Mouse (Mus musculus) cerebellum, adult 18-20 months (tissue): ENCODE results near the gene Nhlh2.
A peak's percentile ranks its signal among the peaks of the same experiment; 100 is the strongest.

Experiments
- DNase-seq, 2 experiments: peaks; one replicate each; pipeline ENCODE4 v3.0.0; 2021

Gene Nhlh2

GRCm38 (mm10) chr3:102025659-102026058 is 15.8 kb downstream of the Nhlh2 start:
- no peak for DNase-seq

- DNase-seq = no peak
Observed at GRCm38 (mm10) chr3:102027880-102028279, 18.0 kb downstream of the Nhlh2 start.

- DNase-seq = no peak
Observed at GRCm38 (mm10) chr3:102037806-102038205, 27.9 kb downstream of the Nhlh2 start.

GRCm38 (mm10) chr3:102038608-102039007 is 28.7 kb downstream of the Nhlh2 start:
- DNase-seq = no peak

- no peak for DNase-seq
Observed at GRCm38 (mm10) chr3:102041632-102042031, 31.8 kb downstream of the Nhlh2 start.

GRCm38 (mm10) chr3:102045071-102045470 is 35.2 kb downstream of the Nhlh2 start:
- peak; percentile 53 to 60 for DNase-seq

GRCm38 (mm10) chr3:102047532-102047931 is 37.7 kb downstream of the Nhlh2 start:
- no peak for DNase-seq

GRCm38 (mm10) chr3:102049207-102050104 is 39.6 kb downstream of the Nhlh2 start:
- DNase-seq = no peak

GRCm38 (mm10) chr3:102052036-102052435 is 42.2 kb downstream of the Nhlh2 start:
- DNase-seq = no peak

- DNase-seq = no peak
Observed at GRCm38 (mm10) chr3:102053293-102053692, 43.4 kb downstream of the Nhlh2 start.

GRCm38 (mm10) chr3:102055878-102056277 is 46.0 kb downstream of the Nhlh2 start:
- DNase-seq = no peak

GRCm38 (mm10) chr3:102060065-102060464 is 50.2 kb downstream of the Nhlh2 start:
- no peak for DNase-seq

- peak; percentile 74 for DNase-seq
Observed at GRCm38 (mm10) chr3:102061923-102062670, 52.2 kb downstream of the Nhlh2 start.

GRCm38 (mm10) chr3:102062671-102063010 is 52.8 kb downstream of the Nhlh2 start:
- DNase-seq = no peak

GRCm38 (mm10) chr3:102063273-102064120 is 53.6 kb downstream of the Nhlh2 start:
- no peak for DNase-seq

- DNase-seq = no peak
Observed at GRCm38 (mm10) chr3:102064566-102064965, 54.7 kb downstream of the Nhlh2 start.
